Mouse (Mus musculus) bone marrow, adult 2 months (tissue): Measurements from ENCODE around the gene Shtn1.

Experiments
- CTCF ChIP-seq: fragments of 200-500 bp; IDR thresholded peaks from 2 replicates; pipeline ENCODE4 v1.5.1; 2011; ENCODE audit warnings: low read length, control low read depth; ENCODE audit not compliant: control insufficient read depth, insufficient read depth
- POLR2A ChIP-seq: fragments of 200-500 bp; IDR thresholded peaks from 2 replicates; pipeline ENCODE4 v1.6.1; 2011; ENCODE audit warnings: low read depth, mild to moderate bottlenecking, control low read depth, low read length, borderline replicate concordance; ENCODE audit not compliant: control insufficient read depth

DNA sequence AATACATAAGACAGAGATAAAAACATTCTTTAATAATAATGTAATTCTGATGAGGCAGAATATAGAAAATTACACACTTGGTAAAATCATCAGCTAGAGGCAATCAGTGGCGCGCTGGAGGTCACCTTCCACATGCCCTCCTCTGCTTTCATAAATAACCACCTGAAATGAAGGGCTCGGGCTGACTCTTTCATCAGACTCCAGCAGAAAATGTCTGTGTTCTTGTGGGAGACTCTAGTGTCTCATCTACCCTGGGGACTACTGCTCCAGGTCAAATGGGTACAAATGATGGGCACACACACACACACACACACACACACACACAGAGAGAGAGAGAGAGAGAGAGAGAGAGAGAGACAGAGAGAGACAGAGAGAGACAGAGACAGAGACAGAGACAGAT, 34.8 kb downstream of the Shtn1 start:
- no peak for TF ChIP-seq CTCF
- no peak for TF ChIP-seq POLR2A
